Mouse (Mus musculus): Measurements from ENCODE around the gene Iqca. TPM values are rescaled to one million over a fixed set of nuclear protein-coding genes. Genes with fewer than 3 reads are reported as not detected.

The Iqca gene
- total and polyA plus RNA-seq, 3 experiments, result 0.27 TPM; not detected in 2

GRCm38 (mm10) chr1:90112669-90113068 is 40.5 kb downstream of the Iqca start:
- H3K4me1 ChIP-seq (ENCODE audit: insufficient read depth, low read depth, low read length), result no peaks in the 10 kb centered on the region
- no peaks in the 10 kb centered on the region; the same call in 1 of the 2 replicates for H3K27me3 ChIP-seq (ENCODE audit: insufficient read depth, low read length)
- TF ChIP-seq GATA1 (IDR thresholded peaks at IDR 0.05; ENCODE audit: borderline replicate concordance, low read length) (no peak), GATA2 (IDR thresholded peaks at IDR 0.05; ENCODE audit: borderline replicate concordance, low read depth, low read length) (no peak), POLR2AphosphoS5 (IDR thresholded peaks at IDR 0.05; ENCODE audit: insufficient replicate concordance, low read depth, low read length) (no peak), CTCF (IDR thresholded peaks at IDR 0.05; ENCODE audit: low read depth, low read length) (no peak), TAL1 (conservative IDR thresholded peaks at IDR 0.05; ENCODE audit: low read depth, low read length) (no peak)
- H3K36me3 ChIP-seq (replicated peaks), result no peaks in the 10 kb centered on the region
- H3K9me3 ChIP-seq (replicated peaks), result peaks cover 74% of the 10 kb centered on the region
- H3K4me3 ChIP-seq (ENCODE audit: low read depth, low read length), result no peak overlapping the region
- DNase-seq (ENCODE audit: low spot score) (no peak), ATAC-seq (ENCODE audit: extremely low read depth, insufficient number of reproducible peaks, low FRiP score, poor library complexity, severe bottlenecking) (no peak)

- ATAC-seq (ENCODE audit: extremely low read depth, insufficient number of reproducible peaks, low FRiP score, poor library complexity, severe bottlenecking) (no peak), DNase-seq (ENCODE audit: low spot score) (no peak)
- H3K27me3 ChIP-seq (ENCODE audit: insufficient read depth, low read length), result no peaks in the 10 kb centered on the region; the same call in 1 of the 2 replicates
- H3K36me3 ChIP-seq (replicated peaks), result no peaks in the 10 kb centered on the region
- H3K4me1 ChIP-seq (ENCODE audit: insufficient read depth, low read depth, low read length), result no peaks in the 10 kb centered on the region
- peaks cover 62% of the 10 kb centered on the region for H3K9me3 ChIP-seq (replicated peaks)
- H3K4me3 ChIP-seq (ENCODE audit: low read depth, low read length), result no peak overlapping the region
- no peak for TF ChIP-seq POLR2AphosphoS5 (IDR thresholded peaks at IDR 0.05; ENCODE audit: insufficient replicate concordance, low read depth, low read length)
- TF ChIP-seq TAL1 (conservative IDR thresholded peaks at IDR 0.05; ENCODE audit: low read depth, low read length), result no peak
- TF ChIP-seq GATA1 (IDR thresholded peaks at IDR 0.05; ENCODE audit: borderline replicate concordance, low read length), result no peak
- TF ChIP-seq CTCF (IDR thresholded peaks at IDR 0.05; ENCODE audit: low read depth, low read length), result no peak
- TF ChIP-seq GATA2 (IDR thresholded peaks at IDR 0.05; ENCODE audit: borderline replicate concordance, low read depth, low read length), result no peak
Observed at GRCm38 (mm10) chr1:90111198-90111839, 41.9 kb downstream of the Iqca start.

DNA sequence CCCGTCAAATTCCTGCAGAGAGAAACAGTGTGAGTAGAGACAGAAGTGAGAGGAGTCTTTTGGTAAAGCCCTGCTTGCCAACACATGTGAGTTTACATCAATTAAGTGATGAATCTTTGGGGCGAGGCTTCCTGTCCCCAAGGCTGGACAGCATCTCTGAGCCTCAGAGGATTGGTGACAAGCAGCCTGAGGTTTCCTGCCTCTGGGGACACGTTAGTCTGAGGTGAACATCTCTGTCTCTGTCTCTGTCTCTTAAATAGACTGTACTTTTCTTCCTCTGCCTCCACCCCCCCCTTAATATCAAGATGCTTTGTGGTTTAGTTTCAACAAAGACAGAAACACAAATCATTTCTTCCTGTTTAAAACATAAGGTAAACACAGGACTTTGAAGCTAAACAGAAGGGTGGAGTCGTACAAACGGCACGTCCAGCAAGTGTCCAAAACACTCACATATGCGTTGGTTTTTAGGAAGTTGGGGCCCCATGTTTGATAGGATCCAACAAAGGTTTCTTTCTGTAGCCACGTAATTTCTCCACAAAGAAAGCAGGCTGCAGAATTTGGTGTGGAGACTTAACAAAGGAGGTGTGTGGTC is 49.2 kb downstream of the Iqca start:
- H3K9me3 ChIP-seq (replicated peaks), result peaks cover 46% of the 10 kb centered on the region

GRCm38 (mm10) chr1:90100360-90101232 is 52.6 kb downstream of the Iqca start:
- Histone ChIP-seq H3K4me3 (ENCODE audit: low read depth, low read length) (no peak overlapping the region), H3K9me3 (replicated peaks) (peaks cover 70% of the 10 kb centered on the region), H3K36me3 (replicated peaks) (no peaks in the 10 kb centered on the region), H3K4me1 (ENCODE audit: insufficient read depth, low read depth, low read length) (no peaks in the 10 kb centered on the region), H3K27me3 (ENCODE audit: insufficient read depth, low read length) (no peaks in the 10 kb centered on the region)
- ATAC-seq (ENCODE audit: extremely low read depth, insufficient number of reproducible peaks, low FRiP score, poor library complexity, severe bottlenecking) (no peak), DNase-seq (ENCODE audit: low spot score) (no peak)
- TF ChIP-seq GATA2 (IDR thresholded peaks at IDR 0.05; ENCODE audit: borderline replicate concordance, low read depth, low read length) (no peak), TAL1 (conservative IDR thresholded peaks at IDR 0.05; ENCODE audit: low read depth, low read length) (no peak), GATA1 (IDR thresholded peaks at IDR 0.05; ENCODE audit: borderline replicate concordance, low read length) (no peak), CTCF (IDR thresholded peaks at IDR 0.05; ENCODE audit: low read depth, low read length) (no peak), POLR2AphosphoS5 (IDR thresholded peaks at IDR 0.05; ENCODE audit: insufficient replicate concordance, low read depth, low read length) (no peak)

More for the DNA sequence above, 49.2 kb downstream of the Iqca start:
- no peak overlapping the region for H3K4me3 ChIP-seq (ENCODE audit: low read depth, low read length)
- DNase-seq (ENCODE audit: low spot score) (no peak), ATAC-seq (ENCODE audit: extremely low read depth, insufficient number of reproducible peaks, low FRiP score, poor library complexity, severe bottlenecking) (no peak)
- H3K4me1 ChIP-seq (ENCODE audit: insufficient read depth, low read depth, low read length), result no peaks in the 10 kb centered on the region
- H3K36me3 ChIP-seq (replicated peaks), result no peaks in the 10 kb centered on the region
- H3K27me3 ChIP-seq (ENCODE audit: insufficient read depth, low read length), result no peaks in the 10 kb centered on the region
- no peak for TF ChIP-seq GATA2 (IDR thresholded peaks at IDR 0.05; ENCODE audit: borderline replicate concordance, low read depth, low read length)
- no peak for TF ChIP-seq CTCF (IDR thresholded peaks at IDR 0.05; ENCODE audit: low read depth, low read length)
- TF ChIP-seq TAL1 (conservative IDR thresholded peaks at IDR 0.05; ENCODE audit: low read depth, low read length), result no peak
- TF ChIP-seq POLR2AphosphoS5 (IDR thresholded peaks at IDR 0.05; ENCODE audit: insufficient replicate concordance, low read depth, low read length), result no peak
- TF ChIP-seq GATA1 (IDR thresholded peaks at IDR 0.05; ENCODE audit: borderline replicate concordance, low read length), result no peak

DNA sequence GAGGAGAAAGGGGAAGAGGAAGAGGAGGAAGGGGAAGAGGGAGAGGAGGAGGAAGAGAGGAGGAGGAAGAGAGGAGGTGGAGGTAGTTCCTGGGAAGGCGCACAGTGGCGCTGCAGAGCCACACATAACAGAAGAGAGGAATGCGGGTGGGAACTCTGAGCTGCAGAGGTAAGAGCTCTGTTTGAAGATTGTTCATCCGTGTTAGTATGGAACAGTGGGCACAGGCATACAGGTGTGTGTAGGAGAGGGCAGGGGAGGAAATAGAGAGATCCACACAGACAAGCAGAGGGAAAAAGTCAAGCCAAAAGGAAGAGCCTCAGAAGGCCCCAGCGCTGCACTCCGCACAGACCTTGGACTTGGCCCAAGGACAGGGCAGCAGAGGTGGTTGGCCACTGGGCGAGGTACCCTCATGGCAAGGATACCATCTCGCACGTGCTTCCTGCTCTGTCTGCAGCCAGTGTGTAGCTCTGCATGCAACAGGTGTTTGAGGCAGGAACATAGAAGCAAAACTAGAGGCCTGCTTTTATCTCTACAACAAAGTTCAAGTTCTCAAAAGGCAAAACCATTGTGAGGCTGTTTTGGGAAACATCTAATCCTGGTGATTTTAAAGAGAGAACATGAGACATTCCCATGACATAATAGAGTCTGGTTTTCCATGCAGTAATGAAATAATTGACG is 60.2 kb downstream of the Iqca start:
- TF ChIP-seq GATA1 (IDR thresholded peaks at IDR 0.05; ENCODE audit: borderline replicate concordance, low read length), result no peak
- Histone ChIP-seq H3K27me3 (ENCODE audit: insufficient read depth, low read length) (no peaks in the 10 kb centered on the region), H3K4me1 (ENCODE audit: insufficient read depth, low read depth, low read length) (no peaks in the 10 kb centered on the region), H3K36me3 (replicated peaks) (no peaks in the 10 kb centered on the region), H3K9me3 (replicated peaks) (peaks cover 81% of the 10 kb centered on the region), H3K4me3 (ENCODE audit: low read depth, low read length) (no peak overlapping the region)
- ATAC-seq (ENCODE audit: extremely low read depth, insufficient number of reproducible peaks, low FRiP score, poor library complexity, severe bottlenecking) (no peak), DNase-seq (ENCODE audit: low spot score) (no peak)
